ENCODE assay signal across 8 mouse cellular contexts in genomic region chr7:37623903-37624758, GRCm38 (mm10).
DNase-seq lines count a peak whose midpoint lies in the region; ATAC-seq lines count a peak whose summit lies in the region.

No protein-coding gene starts in this region.

- WGBS in intestine, embryonic 15.5 days: 3% methylated on average over 62 of the region's 62 CpGs

- intact Hi-C loops in left cerebral cortex, postnatal 25 days (cut with DNase I): no loop called here

- peak; percentile 81 for DNase-seq in adrenal gland, adult 2 months
- peak; percentile 37 to 50 for DNase-seq in gastrocnemius, adult 8-10 months (ENCODE audit: low spot score in 2 of 2)
- DNase-seq in left cerebral cortex, postnatal 25 days (ENCODE audit: low spot score in 2 of 2): peak; percentile 56 to 70
- DNase-seq in right cerebral cortex, postnatal 25 days: peak; percentile 55

- H3K9ac ChIP-seq in intestine, embryonic 15.5 days: peak overlapping the region; percentile 34

- H3K9me3 ChIP-seq in intestine, embryonic 15.5 days: no peaks in the 10 kb centered on the region

- H3K27ac ChIP-seq in intestine, embryonic 15.5 days: no peak overlapping the region

- peak overlapping the region; percentile 42 for H3K4me3 ChIP-seq in intestine, embryonic 15.5 days (replicated peaks)

- 0 out of 2 replicates have a peak, but pooled peaks cover 4% of the 10 kb centered on the region for H3K4me1 ChIP-seq in intestine, embryonic 15.5 days (replicated peaks)

- H3K27me3 ChIP-seq in intestine, embryonic 15.5 days (replicated peaks): peaks cover 13% of the 10 kb centered on the region; the same call in 1 of the 2 replicates

- H3K4me2 ChIP-seq in intestine, embryonic 15.5 days (replicated peaks): peak overlapping the region; percentile 91

- ATAC-seq in common myeloid progenitor, adult 5-6 weeks (replicated peaks; ENCODE audit: low read depth, poor library complexity, severe bottlenecking): peak; percentile 47
- ATAC-seq in intestine, embryonic 15.5 days: peak; percentile 58
- ATAC-seq in megakaryocyte progenitor cell, adult 5-6 weeks (replicated peaks; ENCODE audit: poor library complexity): peak; percentile 82
- no peak for ATAC-seq in CD4-positive, CD25-positive, alpha-beta regulatory T cell, adult 4 months

- no peaks in the 10 kb centered on the region for H3K36me3 ChIP-seq in intestine, embryonic 15.5 days
